Mouse (Mus musculus) megakaryocyte, embryonic 14.5 days (primary cell): Measurements from ENCODE around the gene Ptpra. TPM values are rescaled to one million over a fixed set of nuclear protein-coding genes. Genes with fewer than 3 reads are reported as not detected.
"Not testable (repeated sequence)": the region's sequence is repeated elsewhere in the genome, so short reads cannot be mapped to it uniquely, and the experiment has no call there.

Source experiments
- H3K27me3 ChIP-seq: replicated peaks from 2 replicates; pipeline ENCODE3; 2012; ENCODE audit warnings: inconsistent platforms
- H3K36me3 ChIP-seq: replicated peaks from 2 replicates; pipeline ENCODE3; 2012; ENCODE audit warnings: low read length, inconsistent platforms, mixed read lengths
- H3K4me1 ChIP-seq: 2 replicates; pipeline ENCODE4 v1.6.1; 2012; ENCODE audit warnings: inconsistent platforms
- H3K4me3 ChIP-seq: replicated peaks from 2 replicates; pipeline ENCODE3; 2012; ENCODE audit warnings: moderate library complexity, mild to moderate bottlenecking, inconsistent platforms
- H3K9me3 ChIP-seq: 2 replicates; pipeline ENCODE4 v1.6.1; 2012; ENCODE audit warnings: inconsistent platforms
- FLI1 ChIP-seq: IDR thresholded peaks from 2 replicates; pipeline ENCODE4 v1.6.1; 2012; ENCODE audit warnings: low read length, inconsistent platforms, mixed read lengths
- GATA1 ChIP-seq: IDR thresholded peaks from 3 replicates; pipeline ENCODE4 v1.6.1; 2012; ENCODE audit warnings: mixed read lengths, low read length, inconsistent platforms, borderline replicate concordance
- polyA plus RNA-seq: library from polyadenylated mRNA; stranded (reverse); fragments of >175 nt; gene quantifications from 2 replicates; pipeline ENCODE4 v1.2.3, GENCODE M21; 2012; ENCODE audit warnings: low replicate concordance; ENCODE audit not compliant: insufficient read depth

The Ptpra gene
- polyA plus RNA-seq, 1 experiment, result 14.1 TPM

GRCm38 (mm10) chr2:130488600-130488999 is 38.5 kb downstream of the Ptpra start:
- H3K27me3 ChIP-seq, result no peaks in the 10 kb centered on the region
- peak overlapping the region; percentile 77 for H3K4me3 ChIP-seq

GRCm38 (mm10) chr2:130491162-130491561 is 41.1 kb downstream of the Ptpra start:
- Histone ChIP-seq H3K36me3 (peaks cover 22% of the 10 kb centered on the region), H3K4me3 (no peak overlapping the region), H3K27me3 (no peaks in the 10 kb centered on the region), H3K9me3 (peaks cover 6% of the 10 kb centered on the region), H3K4me1 (peaks cover 72% of the 10 kb centered on the region)
- TF ChIP-seq GATA1, result no peak

More at GRCm38 (mm10) chr2:130488600-130488999, 38.5 kb downstream of the Ptpra start:
- peaks cover 16% of the 10 kb centered on the region for H3K36me3 ChIP-seq
- H3K9me3 ChIP-seq, result peaks cover 6% of the 10 kb centered on the region
- TF ChIP-seq FLI1, result no peak
- TF ChIP-seq GATA1, result no peak
- H3K4me1 ChIP-seq, result peaks cover 67% of the 10 kb centered on the region

- Histone ChIP-seq H3K36me3 (peaks cover 22% of the 10 kb centered on the region), H3K9me3 (peaks cover 6% of the 10 kb centered on the region), H3K27me3 (no peaks in the 10 kb centered on the region), H3K4me1 (peaks cover 76% of the 10 kb centered on the region), H3K4me3 (no peak overlapping the region)
- TF ChIP-seq FLI1, result no peak
- TF ChIP-seq GATA1, result no peak
These were observed 41.5 kb downstream of the Ptpra start for GRCm38 (mm10) chr2:130491587-130491986.

- H3K9me3 ChIP-seq, H3K27me3 ChIP-seq, H3K4me3 ChIP-seq: not testable (repeated sequence)
- peaks cover 61% of the 10 kb centered on the region for H3K4me1 ChIP-seq
- H3K36me3 ChIP-seq, result peaks cover 22% of the 10 kb centered on the region
These were observed 45.0 kb downstream of the Ptpra start for GRCm38 (mm10) chr2:130495114-130495513.

GRCm38 (mm10) chr2:130496037-130496436 is 46.0 kb downstream of the Ptpra start:
- H3K4me1 ChIP-seq, result peaks cover 59% of the 10 kb centered on the region
- peak overlapping the region; percentile 84 for H3K4me3 ChIP-seq

GRCm38 (mm10) chr2:130496931-130497330 is 46.9 kb downstream of the Ptpra start:
- Histone ChIP-seq H3K9me3 (peaks cover 6% of the 10 kb centered on the region), H3K27me3 (no peaks in the 10 kb centered on the region), H3K4me1 (peaks cover 59% of the 10 kb centered on the region), H3K4me3 (peak overlapping the region; percentile 54), H3K36me3 (peaks cover 20% of the 10 kb centered on the region)
- TF ChIP-seq FLI1 (no peak), GATA1 (no peak)

More at GRCm38 (mm10) chr2:130496037-130496436, 46.0 kb downstream of the Ptpra start:
- Histone ChIP-seq H3K9me3 (peaks cover 6% of the 10 kb centered on the region), H3K36me3 (peaks cover 20% of the 10 kb centered on the region), H3K27me3 (no peaks in the 10 kb centered on the region)
- TF ChIP-seq FLI1 (no peak), GATA1 (no peak)

GRCm38 (mm10) chr2:130499546-130499945 is 49.5 kb downstream of the Ptpra start:
- peaks cover 21% of the 10 kb centered on the region for H3K36me3 ChIP-seq
- no peak for TF ChIP-seq GATA1
- no peak for TF ChIP-seq FLI1
- no peak overlapping the region for H3K4me3 ChIP-seq
- H3K4me1 ChIP-seq, result peaks cover 55% of the 10 kb centered on the region
- no peaks in the 10 kb centered on the region for H3K27me3 ChIP-seq
- no peaks in the 10 kb centered on the region for H3K9me3 ChIP-seq

GRCm38 (mm10) chr2:130501556-130501955 is 51.5 kb downstream of the Ptpra start:
- H3K9me3 ChIP-seq, result no peaks in the 10 kb centered on the region
- peak overlapping the region; percentile 28 for H3K4me3 ChIP-seq
- H3K36me3 ChIP-seq, result peaks cover 41% of the 10 kb centered on the region
- TF ChIP-seq GATA1, result no peak
- peaks cover 40% of the 10 kb centered on the region for H3K4me1 ChIP-seq
- no peaks in the 10 kb centered on the region for H3K27me3 ChIP-seq

GRCm38 (mm10) chr2:130511616-130512015 is 61.5 kb downstream of the Ptpra start:
- Histone ChIP-seq H3K36me3 (peaks cover 85% of the 10 kb centered on the region), H3K4me1 (peaks cover 37% of the 10 kb centered on the region)
- H3K4me3 ChIP-seq, H3K9me3 ChIP-seq, H3K27me3 ChIP-seq: not testable (repeated sequence)

- H3K4me1 ChIP-seq, result peaks cover 54% of the 10 kb centered on the region
- H3K4me3 ChIP-seq, result no peak overlapping the region
- peaks cover 6% of the 10 kb centered on the region; the same call in 1 of the 2 replicates for H3K9me3 ChIP-seq
- H3K36me3 ChIP-seq, result peaks cover 85% of the 10 kb centered on the region
- H3K27me3 ChIP-seq, result no peaks in the 10 kb centered on the region
- no peak for TF ChIP-seq FLI1
These were observed 63.8 kb downstream of the Ptpra start for GRCm38 (mm10) chr2:130513907-130514306.

GRCm38 (mm10) chr2:130515791-130516190 is 65.7 kb downstream of the Ptpra start:
- Histone ChIP-seq H3K4me1 (peaks cover 64% of the 10 kb centered on the region), H3K4me3 (peak overlapping the region; percentile 38), H3K36me3 (peaks cover 86% of the 10 kb centered on the region)

More at GRCm38 (mm10) chr2:130515791-130516190, 65.7 kb downstream of the Ptpra start:
- TF ChIP-seq GATA1 (no peak), FLI1 (no peak)
- Histone ChIP-seq H3K9me3 (no peaks in the 10 kb centered on the region), H3K27me3 (no peaks in the 10 kb centered on the region)
